Mouse (Mus musculus): Measurements from ENCODE around the gene Ndufaf8. TPM values are rescaled to one million over a fixed set of nuclear protein-coding genes. Genes with fewer than 3 reads are reported as not detected.
A peak's percentile ranks its signal among the peaks of the same experiment; 100 is the strongest.

Gene Ndufaf8
- polyA plus RNA-seq, 1 experiment from 2014 or later: 79.2 TPM

DNA sequence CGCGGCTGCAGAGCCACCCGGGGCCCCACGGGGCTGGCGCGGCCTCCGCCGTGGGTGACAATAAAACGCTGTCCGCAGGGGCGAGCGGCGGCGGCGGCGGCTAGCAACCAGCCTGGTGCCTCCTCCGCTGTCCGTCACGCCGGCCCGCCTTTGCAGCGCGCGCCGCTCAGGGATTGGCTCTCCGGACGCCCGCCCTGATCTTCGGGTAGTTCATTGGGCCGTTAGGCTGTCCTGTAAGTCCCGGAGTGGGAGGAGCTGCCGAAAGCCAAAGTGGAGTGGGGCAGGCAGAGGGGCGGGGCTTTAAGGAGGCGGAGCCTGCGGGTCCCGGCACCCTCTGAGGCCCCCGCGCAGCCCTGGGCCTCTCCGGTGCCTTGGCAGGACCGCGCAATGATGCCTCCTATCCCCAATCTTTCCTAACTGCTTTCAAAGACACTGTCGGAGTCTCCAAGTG lies 12.0 kb upstream of the Ndufaf8 start, which contains the start of gene Cep131:
Gene Cep131 (minus strand): TSS at position 126 of the 451 bp plus-strand sequence.
- Histone ChIP-seq H3K36me3 (peaks cover 32% of the 10 kb centered on the region), H3K9ac (peak within 1 kb of the TSS; percentile 96), H3K4me3 (peak within 1 kb of the TSS; percentile 95), H3K27ac (ENCODE audit: poor library complexity, severe bottlenecking) (peak within 1 kb of the TSS; percentile 72), H3K4me2 (peak within 1 kb of the TSS; percentile 87), H3K27me3 (replicated peaks) (no peaks in the 10 kb centered on the region), H3K9me3 (replicated peaks) (no peaks in the 10 kb centered on the region), H3K4me1 (replicated peaks) (peaks cover 27% of the 10 kb centered on the region)
- ATAC-seq (ENCODE audit: insufficient number of reproducible peaks, low FRiP score): peak; percentile 99
- 0% methylated on average over 42 of the region's 42 CpGs for WGBS

DNA sequence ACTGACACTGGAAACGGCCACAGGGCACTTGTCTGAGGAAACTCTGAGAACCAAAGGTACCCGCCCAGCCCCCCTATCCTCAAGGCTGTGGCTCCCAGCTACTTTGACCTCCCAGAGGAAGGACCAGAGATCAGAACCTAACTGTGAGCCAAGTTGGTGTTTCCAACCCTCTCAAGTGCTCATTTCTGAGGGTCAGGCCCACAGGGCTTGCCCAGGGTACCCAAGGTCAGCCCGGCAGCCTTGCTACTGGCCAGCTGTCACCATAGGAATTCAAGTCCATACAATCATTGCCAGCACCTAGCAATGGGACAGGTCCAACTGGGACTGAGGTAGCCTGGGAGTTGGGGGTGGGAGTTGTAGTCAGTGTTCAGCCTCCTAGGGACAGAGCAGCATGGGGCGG lies 8.1 kb upstream of the Ndufaf8 start:
- Histone ChIP-seq H3K36me3 (peaks cover 56% of the 10 kb centered on the region), H3K27me3 (replicated peaks) (no peaks in the 10 kb centered on the region), H3K9me3 (replicated peaks) (no peaks in the 10 kb centered on the region), H3K4me2 (no peak overlapping the region), H3K27ac (ENCODE audit: poor library complexity, severe bottlenecking) (no peak overlapping the region), H3K9ac (no peak overlapping the region), H3K4me3 (no peak overlapping the region), H3K4me1 (replicated peaks) (peaks cover 10% of the 10 kb centered on the region)
- 84% methylated on average over 4 of the region's 4 CpGs for WGBS
- ATAC-seq (ENCODE audit: insufficient number of reproducible peaks, low FRiP score): no peak

DNA sequence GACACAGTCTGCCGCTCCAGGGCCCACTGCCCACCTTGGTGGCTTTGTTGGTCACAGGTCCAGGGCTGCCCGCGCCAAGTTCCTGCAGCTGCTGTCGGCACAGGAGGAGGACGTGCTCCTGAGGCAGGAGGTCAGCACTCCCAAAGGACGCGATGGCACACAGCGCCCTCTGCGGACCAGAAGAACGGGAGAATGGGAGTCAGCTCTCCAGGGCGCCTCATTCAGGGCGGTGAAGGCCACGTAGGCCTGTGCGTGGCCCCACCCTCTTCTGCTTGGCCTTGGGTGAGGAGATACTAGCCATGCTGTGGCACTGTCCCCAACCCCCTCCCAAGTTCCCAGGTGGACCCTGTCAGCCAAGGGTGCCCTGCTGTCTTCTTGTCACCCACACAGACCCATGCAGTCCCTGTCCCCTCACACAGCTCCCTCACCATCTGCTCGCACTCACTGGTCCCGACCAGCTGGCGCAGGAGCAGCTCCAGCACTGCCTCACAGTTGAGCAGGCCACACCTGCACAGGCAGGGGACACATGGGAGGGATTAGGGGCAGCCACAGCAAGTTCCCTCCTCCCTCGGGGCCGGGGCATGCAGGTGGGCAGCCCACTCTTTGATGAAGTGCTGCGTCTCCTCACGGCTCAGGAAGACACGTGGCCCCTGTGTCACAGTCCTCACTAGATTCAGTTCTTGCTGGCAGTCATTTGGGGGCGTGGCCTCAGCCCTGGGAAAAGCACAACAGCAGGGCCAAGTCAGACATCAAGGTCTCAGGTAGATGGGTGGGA lies 5.7 kb upstream of the Ndufaf8 start:
- Histone ChIP-seq H3K4me1 (replicated peaks) (peaks cover 8% of the 10 kb centered on the region), H3K4me2 (no peak overlapping the region), H3K9me3 (replicated peaks) (no peaks in the 10 kb centered on the region), H3K27me3 (replicated peaks) (no peaks in the 10 kb centered on the region), H3K36me3 (peaks cover 66% of the 10 kb centered on the region), H3K4me3 (no peak overlapping the region), H3K9ac (no peak overlapping the region), H3K27ac (ENCODE audit: poor library complexity, severe bottlenecking) (no peak overlapping the region)
- WGBS: 76% methylated on average over 23 of the region's 23 CpGs
- ATAC-seq (ENCODE audit: insufficient number of reproducible peaks, low FRiP score): no peak

DNA sequence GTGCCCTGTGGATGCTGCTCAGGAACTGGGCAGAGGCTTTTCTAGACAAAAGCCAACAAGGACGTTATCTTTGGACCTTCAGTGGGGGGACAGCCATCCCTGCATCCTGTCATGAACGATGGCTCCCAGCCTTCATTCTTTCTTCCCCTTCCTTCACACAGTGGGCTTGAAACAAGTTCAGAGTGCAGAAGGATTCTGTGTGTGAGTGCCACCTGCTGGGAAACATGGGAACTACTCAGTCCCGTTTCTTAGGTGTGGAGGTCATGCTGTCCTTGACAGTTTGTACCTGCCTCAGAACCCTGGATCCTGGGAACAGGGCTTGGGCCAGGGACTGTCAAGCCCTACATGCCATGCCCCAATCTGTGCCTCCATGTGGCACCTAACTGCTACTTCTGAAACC lies 2.3 kb downstream of the Ndufaf8 start:
- Histone ChIP-seq H3K36me3 (peaks cover 44% of the 10 kb centered on the region), H3K9ac (peak overlapping the region; percentile 16; the same call in 1 of the 2 replicates), H3K27me3 (replicated peaks) (no peaks in the 10 kb centered on the region), H3K9me3 (replicated peaks) (no peaks in the 10 kb centered on the region), H3K27ac (ENCODE audit: poor library complexity, severe bottlenecking) (peak overlapping the region; percentile 39; the same call in 1 of the 2 replicates), H3K4me1 (replicated peaks) (peaks cover 34% of the 10 kb centered on the region), H3K4me2 (no peak overlapping the region), H3K4me3 (no peak overlapping the region)
- 2% methylated on average over 3 of the region's 3 CpGs for WGBS
- no peak for ATAC-seq (ENCODE audit: insufficient number of reproducible peaks, low FRiP score)

DNA sequence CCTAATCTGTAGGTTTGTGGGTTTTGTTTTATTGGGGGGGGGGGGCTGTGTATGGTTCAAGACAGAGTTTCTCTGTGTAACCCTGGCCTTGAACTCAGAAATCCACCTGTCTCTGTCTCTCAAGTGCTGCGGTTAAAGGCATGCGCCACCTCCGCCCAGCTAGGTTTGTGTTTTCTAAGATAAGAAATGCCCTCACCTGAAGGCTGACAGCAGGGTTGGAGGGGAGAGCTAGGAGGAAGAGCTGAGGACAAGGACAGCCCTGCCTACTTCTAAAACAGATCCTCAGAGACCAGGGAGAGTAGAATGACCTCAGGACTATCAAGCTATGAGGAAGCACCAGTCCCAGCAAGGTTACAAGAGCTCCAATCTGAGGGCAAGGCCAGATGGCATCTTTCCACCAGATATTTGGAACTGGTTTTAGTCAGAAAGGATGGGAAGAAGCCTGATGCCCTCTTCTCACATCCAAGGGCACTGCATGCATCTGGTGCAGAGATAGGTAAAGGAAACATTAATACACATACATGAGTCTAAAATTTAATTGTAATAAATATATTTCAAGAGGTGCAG lies 4.8 kb downstream of the Ndufaf8 start:
- Histone ChIP-seq H3K9ac (no peak overlapping the region), H3K4me1 (replicated peaks) (peaks cover 24% of the 10 kb centered on the region), H3K36me3 (peaks cover 58% of the 10 kb centered on the region), H3K27me3 (replicated peaks) (no peaks in the 10 kb centered on the region), H3K9me3 (replicated peaks) (no peaks in the 10 kb centered on the region), H3K4me3 (no peak overlapping the region), H3K4me2 (no peak overlapping the region), H3K27ac (ENCODE audit: poor library complexity, severe bottlenecking) (no peak overlapping the region)
- 80% methylated on average over 3 of the region's 3 CpGs for WGBS
- ATAC-seq (ENCODE audit: insufficient number of reproducible peaks, low FRiP score): no peak

DNA sequence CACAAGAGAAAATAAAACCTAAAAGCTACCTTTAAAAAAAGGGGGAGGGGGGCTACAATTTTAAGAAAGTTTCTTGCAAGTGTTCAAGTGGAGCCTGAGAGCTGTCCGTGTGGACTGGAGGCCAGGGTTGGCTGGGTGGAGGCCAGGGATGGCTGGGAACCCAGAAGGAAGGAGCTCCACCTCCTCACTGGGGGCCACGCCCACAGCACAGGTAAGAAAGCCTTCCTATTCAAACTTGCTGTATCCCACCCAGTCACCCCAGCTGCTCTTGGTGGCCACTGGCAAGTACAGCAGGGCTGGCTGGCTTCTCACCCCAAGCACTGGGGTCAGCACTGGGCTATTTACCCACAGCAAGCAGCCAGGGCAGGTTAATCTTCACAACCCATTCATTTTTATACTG lies 8.3 kb downstream of the Ndufaf8 start:
- Histone ChIP-seq H3K4me2 (no peak overlapping the region), H3K27ac (ENCODE audit: poor library complexity, severe bottlenecking) (no peak overlapping the region), H3K27me3 (replicated peaks) (no peaks in the 10 kb centered on the region), H3K36me3 (peaks cover 69% of the 10 kb centered on the region), H3K9ac (no peak overlapping the region), H3K4me1 (replicated peaks) (peaks cover 24% of the 10 kb centered on the region), H3K9me3 (replicated peaks) (no peaks in the 10 kb centered on the region), H3K4me3 (no peak overlapping the region)
- ATAC-seq (ENCODE audit: insufficient number of reproducible peaks, low FRiP score): no peak
- 79% methylated on average over 2 of the region's 2 CpGs for WGBS

DNA sequence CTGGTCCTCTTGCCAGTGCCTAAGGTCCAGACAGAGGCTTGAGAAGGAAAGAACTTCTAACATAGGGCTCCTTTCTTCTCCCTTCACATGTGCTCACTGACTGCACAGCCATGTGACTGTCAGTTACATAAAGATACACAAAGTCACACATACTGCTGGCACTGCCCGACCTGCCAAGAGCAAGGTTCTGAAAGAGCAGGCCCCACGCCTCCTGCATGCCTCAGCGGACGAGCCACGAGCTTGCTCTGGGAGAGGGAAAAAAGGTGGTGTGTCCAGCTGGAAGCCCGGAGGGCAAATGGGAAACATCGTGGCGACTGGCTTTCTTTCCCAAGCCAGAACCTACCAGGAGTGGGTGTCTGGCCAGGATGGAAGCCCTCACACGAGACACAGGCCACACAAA lies 9.1 kb downstream of the Ndufaf8 start:
- peaks cover 31% of the 10 kb centered on the region for H3K4me1 ChIP-seq (replicated peaks)
- H3K4me2 ChIP-seq: no peak overlapping the region
- WGBS: 84% methylated on average over 9 of the region's 9 CpGs
- no peak for ATAC-seq (ENCODE audit: insufficient number of reproducible peaks, low FRiP score)
- no peak overlapping the region for H3K9ac ChIP-seq
- H3K27ac ChIP-seq (ENCODE audit: poor library complexity, severe bottlenecking): no peak overlapping the region
- H3K4me3 ChIP-seq: no peak overlapping the region
- H3K9me3 ChIP-seq (replicated peaks): no peaks in the 10 kb centered on the region
- H3K36me3 ChIP-seq: peaks cover 69% of the 10 kb centered on the region
- no peaks in the 10 kb centered on the region for H3K27me3 ChIP-seq (replicated peaks)

DNA sequence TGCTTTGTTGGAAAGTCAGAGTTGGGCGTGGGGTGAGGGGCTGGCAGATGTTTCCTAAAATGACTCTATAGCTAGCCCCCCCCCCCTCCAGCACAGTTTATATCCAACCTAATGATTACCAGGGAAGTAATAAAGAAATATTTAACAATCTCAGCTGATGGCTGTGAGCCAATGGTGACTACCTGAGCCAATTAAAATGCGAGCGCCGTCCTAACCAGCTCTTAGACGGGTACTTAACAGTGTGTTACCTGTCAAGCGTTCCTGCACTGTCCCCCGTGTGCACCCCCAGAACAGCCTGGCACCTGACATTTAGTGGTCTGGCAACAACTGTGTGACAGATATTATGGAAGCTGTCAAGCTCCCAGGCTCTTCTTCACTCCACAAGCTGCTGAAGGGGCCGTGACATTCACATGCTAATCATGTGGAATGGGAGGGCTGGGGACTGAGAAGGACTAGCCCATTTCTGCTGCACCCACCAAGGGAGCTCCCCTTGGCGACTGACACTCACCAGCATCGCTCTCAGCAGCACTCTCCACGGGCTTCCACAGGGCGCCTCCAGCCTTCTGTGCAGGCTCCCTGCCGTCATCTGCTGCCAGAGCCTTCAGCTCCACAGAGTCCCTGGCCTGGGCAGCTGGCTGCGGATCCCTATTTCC lies 11.0 kb downstream of the Ndufaf8 start:
- Histone ChIP-seq H3K36me3 (peaks cover 70% of the 10 kb centered on the region), H3K4me3 (no peak overlapping the region), H3K9me3 (replicated peaks) (no peaks in the 10 kb centered on the region), H3K4me2 (no peak overlapping the region), H3K9ac (no peak overlapping the region), H3K27ac (ENCODE audit: poor library complexity, severe bottlenecking) (no peak overlapping the region), H3K4me1 (replicated peaks) (peaks cover 40% of the 10 kb centered on the region), H3K27me3 (replicated peaks) (no peaks in the 10 kb centered on the region)
- WGBS: 78% methylated on average over 14 of the region's 14 CpGs
- no peak for ATAC-seq (ENCODE audit: insufficient number of reproducible peaks, low FRiP score)

DNA sequence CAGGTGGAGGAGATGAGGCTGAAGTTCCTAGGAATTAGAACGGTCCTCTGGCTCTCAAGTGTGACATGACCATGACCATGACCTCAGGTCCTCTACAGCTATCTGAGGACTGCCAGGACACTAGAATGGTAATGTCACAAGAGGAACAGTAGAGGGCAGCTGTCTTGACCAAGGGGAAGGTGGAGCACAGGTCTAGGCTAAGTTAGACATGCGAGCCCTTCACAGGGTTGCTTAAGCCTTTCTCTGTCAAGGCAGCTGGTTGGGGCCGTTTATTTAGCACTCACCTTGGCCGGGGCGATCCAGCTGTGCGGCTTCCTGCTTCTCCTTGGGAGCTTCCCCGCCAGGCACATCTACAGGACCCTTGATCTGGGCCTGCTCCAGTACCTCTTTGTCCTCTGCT lies 11.8 kb downstream of the Ndufaf8 start:
- WGBS: 66% methylated on average over 7 of the region's 7 CpGs
- no peak overlapping the region for H3K9ac ChIP-seq
- no peak overlapping the region for H3K4me2 ChIP-seq
- ATAC-seq (ENCODE audit: insufficient number of reproducible peaks, low FRiP score): no peak
- H3K9me3 ChIP-seq (replicated peaks): no peaks in the 10 kb centered on the region
- peaks cover 34% of the 10 kb centered on the region for H3K4me1 ChIP-seq (replicated peaks)
- no peak overlapping the region for H3K4me3 ChIP-seq
- H3K27ac ChIP-seq (ENCODE audit: poor library complexity, severe bottlenecking): no peak overlapping the region
- H3K36me3 ChIP-seq: peaks cover 70% of the 10 kb centered on the region
- no peaks in the 10 kb centered on the region for H3K27me3 ChIP-seq (replicated peaks)

DNA sequence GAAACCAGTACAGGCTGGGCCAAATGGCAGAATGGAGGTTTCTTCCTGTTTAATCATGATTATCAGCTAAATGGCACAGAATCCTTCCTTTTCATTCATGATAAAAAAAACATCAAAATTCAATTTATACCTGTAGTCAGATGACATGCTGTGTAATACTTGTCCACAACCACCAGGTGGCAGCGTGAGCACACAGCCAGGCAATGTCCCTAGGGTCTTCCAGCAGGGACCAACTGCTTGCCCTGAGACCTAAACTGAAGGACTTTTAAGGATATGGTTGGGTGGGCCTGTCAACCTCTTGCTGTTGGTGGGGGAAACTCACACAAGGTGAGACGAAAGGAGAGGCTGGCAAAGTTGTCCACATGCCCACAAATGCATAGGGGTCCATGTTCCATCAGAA lies 12.3 kb downstream of the Ndufaf8 start:
- H3K9ac ChIP-seq: no peak overlapping the region
- peak overlapping the region; percentile 70; the same call in 1 of the 2 replicates for H3K27ac ChIP-seq (ENCODE audit: poor library complexity, severe bottlenecking)

DNA sequence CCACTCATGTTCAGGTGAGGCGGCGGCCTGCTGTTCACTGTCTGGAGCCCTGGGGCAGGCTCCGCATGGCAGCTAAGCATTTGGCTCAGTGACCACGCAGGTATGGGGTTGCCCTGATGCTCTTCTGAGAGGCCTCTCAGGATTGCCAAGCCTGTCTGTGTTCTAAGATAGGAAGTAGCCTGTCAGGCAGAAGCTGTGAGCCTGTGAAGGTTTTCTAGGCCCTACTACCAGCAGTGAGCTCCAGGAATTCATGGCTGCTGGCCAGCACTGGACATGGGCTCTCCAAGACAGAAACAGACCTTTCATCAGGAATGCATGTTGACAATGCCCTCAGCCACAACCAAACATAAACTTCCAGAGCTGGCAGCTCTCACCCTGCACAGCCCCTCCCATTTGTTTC lies 13.4 kb downstream of the Ndufaf8 start:
- WGBS: 55% methylated on average over 4 of the region's 4 CpGs
- no peak overlapping the region for H3K4me3 ChIP-seq
- H3K9ac ChIP-seq: no peak overlapping the region
- H3K4me1 ChIP-seq (replicated peaks): peaks cover 34% of the 10 kb centered on the region
- H3K9me3 ChIP-seq (replicated peaks): no peaks in the 10 kb centered on the region
- no peaks in the 10 kb centered on the region for H3K27me3 ChIP-seq (replicated peaks)
- H3K27ac ChIP-seq (ENCODE audit: poor library complexity, severe bottlenecking): peak overlapping the region; percentile 76
- ATAC-seq (ENCODE audit: insufficient number of reproducible peaks, low FRiP score): peak; percentile 43; the same call in 1 of the 2 replicates
- H3K4me2 ChIP-seq: no peak overlapping the region
- peaks cover 72% of the 10 kb centered on the region for H3K36me3 ChIP-seq

More for the DNA sequence above, 12.3 kb downstream of the Ndufaf8 start:
- WGBS: 10% methylated on average over 2 of the region's 2 CpGs
- H3K4me3 ChIP-seq: no peak overlapping the region
- no peaks in the 10 kb centered on the region for H3K27me3 ChIP-seq (replicated peaks)
- H3K9me3 ChIP-seq (replicated peaks): no peaks in the 10 kb centered on the region
- ATAC-seq (ENCODE audit: insufficient number of reproducible peaks, low FRiP score): no peak
- peaks cover 70% of the 10 kb centered on the region for H3K36me3 ChIP-seq
- no peak overlapping the region for H3K4me2 ChIP-seq
- peaks cover 34% of the 10 kb centered on the region for H3K4me1 ChIP-seq (replicated peaks)

All from heart, embryonic 12.5 days (tissue).